Mouse (Mus musculus): ENCODE results near the gene G430095P16Rik.
A peak's percentile ranks its signal among the peaks of the same experiment; 100 is the strongest.

Gene G430095P16Rik

DNA sequence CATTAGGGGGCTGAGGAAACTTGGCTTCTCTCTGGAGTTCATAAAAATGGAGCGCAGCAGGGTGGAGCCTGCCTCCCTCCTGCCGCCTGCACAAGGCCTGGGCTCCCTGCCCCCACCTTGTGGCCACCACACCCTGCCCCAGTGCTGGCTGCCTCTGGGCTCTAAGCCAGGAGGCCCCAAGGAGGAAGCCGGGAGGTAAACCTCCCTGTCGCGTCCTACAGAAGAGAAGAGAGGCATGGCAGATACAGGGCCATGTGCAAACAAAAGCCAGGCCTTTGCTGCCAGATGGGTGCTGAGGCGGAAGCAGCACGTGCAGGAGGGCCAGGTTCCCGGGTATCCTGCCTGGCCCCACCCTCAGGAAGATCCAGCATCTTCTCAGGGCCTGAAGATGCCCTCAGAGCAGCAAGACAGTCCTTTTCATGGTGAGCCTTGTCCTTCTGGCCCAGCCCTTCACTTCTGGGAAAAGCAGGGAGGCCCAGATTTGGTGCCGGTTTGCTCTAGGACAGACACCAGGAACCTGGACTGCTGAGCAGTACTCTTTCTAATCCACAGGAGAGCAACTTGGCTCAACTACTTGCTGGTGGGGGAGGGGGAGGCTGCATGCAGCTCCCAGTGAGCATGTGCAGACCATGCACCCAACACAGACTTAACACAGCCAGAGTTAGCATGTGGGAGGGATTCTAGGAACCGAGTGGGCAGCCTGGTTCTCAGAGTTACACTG, at the start of gene G430095P16Rik:
G430095P16Rik (plus strand) TSS at position 158 of the 721 bp plus-strand sequence.
- peak; percentile 86 for DNase-seq (ENCODE audit: low read depth)

DNA sequence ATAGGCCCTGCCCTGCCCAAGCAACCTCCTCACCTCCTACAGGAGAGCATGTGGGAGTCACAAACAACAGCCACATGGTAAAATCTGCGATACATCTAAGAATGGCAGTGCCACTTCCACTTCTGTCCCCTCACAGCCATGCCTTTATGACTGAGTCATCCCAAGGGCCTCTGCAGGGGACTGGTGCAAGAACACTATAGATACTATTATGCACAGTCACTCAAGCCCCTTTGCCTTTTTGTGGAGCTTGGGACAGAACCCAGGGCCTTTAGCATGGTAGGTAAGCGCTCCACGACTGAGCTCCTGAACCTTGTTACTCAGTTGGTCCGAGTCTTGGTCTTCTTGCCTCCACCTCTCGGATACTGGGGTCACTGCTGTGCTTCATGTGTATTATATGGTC, 45.5 kb upstream of the G430095P16Rik start:
- DNase-seq (ENCODE audit: low read depth) = no peak

DNA sequence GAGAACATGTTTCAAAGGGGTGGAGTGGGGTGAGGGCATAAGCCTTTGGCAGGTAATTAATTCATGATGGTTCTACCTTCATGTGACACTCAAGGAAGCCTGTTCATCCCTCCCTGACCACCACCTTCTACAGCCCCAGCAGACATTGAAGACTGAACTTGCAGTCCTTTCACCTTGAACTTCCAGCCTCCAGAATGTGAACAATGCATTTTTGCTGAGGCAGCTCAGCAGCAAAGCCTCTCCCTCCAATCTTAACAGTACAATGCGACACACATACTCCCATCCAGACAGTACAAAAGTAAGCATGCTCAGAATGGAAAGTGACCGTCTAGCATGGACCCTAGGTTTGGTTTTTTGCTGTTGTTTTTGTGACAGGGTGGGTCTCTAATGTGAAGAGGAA, 41.3 kb upstream of the G430095P16Rik start:
- DNase-seq (ENCODE audit: low read depth) = no peak

DNA sequence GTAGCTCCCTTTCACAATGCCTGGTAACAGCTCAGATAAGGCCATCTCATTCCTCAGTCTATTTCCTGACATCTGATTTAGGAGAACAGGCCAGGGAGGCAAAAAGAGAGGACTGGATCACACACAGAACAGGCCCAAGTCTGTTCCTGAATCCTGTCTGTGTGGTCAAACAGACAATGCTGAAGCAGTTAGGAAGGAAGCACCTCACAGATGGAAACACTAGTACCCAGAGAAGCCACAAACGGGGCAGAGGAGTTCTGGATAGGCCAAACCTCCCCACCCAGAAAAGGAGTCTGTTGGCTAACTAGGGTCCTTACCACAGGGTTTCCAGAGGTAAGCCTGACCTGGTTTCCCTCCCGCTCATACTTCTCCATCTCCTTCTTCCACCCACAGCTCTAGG, 40.5 kb upstream of the G430095P16Rik start:
- DNase-seq (ENCODE audit: low read depth) = no peak

DNA sequence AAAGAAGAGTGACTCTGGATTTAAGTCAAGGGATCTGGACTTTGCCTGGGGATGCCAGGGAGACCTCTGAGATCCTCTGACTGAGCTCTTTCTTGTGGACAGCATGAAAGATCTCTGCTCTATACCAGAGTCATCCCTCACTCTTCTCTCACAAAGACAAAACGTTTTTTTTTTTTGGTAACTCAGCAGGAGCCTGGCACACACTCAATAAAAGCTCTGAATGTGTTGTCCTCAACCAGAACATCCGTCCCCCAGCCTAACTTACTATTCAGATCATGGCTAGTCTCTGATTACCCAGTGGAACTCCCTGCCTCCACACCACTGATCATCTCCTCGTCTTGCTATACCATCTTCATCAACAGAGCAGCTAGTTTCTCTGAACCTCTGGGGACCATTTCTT, 38.3 kb upstream of the G430095P16Rik start:
- no peak for DNase-seq (ENCODE audit: low read depth)

DNA sequence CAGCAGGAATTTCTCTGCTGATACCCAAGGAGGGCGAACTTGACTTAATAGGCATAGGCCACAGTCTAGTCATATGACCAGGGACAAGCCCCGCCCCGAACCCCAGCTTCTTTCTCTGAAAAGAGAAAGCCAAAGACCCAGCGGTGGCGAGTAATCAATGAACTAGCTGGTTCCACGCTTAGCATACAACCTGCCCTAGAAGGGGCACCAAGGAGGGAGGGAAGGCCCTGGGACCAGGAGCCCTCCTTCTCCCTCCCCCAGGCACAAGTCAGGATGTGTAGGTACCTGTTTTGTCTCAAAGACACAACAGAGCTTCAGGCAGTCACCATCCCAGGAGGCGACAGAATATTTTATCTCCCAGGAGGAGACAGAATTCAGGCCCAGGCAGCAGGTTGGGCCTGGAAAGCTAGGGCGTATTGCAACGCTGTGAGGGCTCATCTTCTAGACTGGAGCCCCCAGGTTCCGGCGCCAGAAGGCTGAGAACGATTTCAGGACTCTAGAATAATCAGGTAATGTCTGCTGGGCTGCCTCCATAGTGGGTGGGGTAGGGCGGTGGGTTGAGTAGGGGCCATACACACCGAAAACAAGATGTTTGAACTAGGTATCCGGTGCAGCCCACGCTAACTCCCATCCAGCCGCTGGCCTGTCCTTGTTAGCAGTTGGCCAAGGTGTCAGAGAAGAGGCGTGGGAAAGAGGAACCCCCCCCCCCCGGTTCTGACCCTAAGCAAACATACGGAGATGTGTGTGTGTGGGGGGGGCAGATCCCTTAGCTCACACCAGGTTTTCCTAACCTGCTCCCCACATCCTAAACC, 36.4 kb upstream of the G430095P16Rik start, which contains the start of gene Trmt1:
Trmt1 (plus strand) TSS at position 117 of the 812 bp plus-strand sequence.
- peak; percentile 55 for DNase-seq (ENCODE audit: low read depth)

DNA sequence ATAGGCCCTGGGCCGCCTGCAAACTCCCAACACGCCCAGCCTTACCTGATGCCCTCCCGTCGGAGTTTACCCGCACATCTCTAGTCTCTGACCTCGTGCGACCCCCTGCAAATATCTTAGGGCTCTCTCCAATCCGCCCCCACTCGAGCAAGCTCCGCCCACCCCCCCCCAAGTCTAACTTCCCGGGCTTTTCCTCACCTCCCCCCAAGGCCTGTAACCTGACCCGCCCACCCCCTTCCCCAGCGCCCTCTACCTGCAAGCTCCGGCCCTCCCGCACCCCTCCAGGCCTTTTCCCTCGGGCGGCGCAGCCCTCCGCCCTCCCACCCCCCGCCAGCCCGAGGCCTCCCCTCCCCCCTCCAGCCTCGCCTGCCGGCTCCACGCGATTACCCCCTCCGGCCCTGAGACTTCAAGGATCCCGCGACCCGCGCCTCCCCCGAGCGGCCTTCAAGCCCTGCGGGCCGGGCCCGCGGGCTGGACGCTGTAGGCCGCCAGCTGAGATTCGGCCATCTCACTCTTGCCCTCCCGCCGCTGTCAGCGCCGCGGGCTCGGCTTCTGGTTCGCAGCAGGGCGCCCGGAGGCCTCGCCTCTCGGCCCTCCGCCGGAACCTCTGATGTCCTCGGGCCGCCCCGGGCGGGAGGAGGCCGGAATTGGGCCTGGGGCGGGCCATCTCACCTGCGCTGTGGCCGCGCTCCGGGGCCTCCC, 35.7 kb upstream of the G430095P16Rik start:
- DNase-seq (ENCODE audit: low read depth) = no peak

DNA sequence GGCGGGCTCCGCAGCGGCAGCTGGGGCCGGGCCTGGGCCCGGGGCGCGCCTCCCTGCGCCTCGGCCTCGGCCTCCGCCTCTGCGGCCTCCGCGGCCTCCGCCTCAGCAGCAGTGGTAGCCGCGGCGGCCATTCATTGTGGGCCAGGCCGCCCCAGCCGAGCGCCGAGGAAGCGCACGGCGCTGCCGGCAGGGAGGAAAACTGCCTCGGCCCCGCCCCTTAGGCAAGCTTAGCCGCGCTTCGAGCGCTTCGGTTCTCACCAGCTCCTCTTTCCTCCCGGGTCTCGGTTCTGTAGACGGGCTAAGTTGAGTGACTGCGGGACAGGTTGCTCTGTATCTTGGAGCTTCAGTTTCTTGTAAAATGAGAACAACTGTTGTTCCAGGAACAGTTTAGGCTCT, 35.1 kb upstream of the G430095P16Rik start, which contains the start of gene Nacc1:
Nacc1 (minus strand) TSS at position 158 of the 396 bp plus-strand sequence.
- peak; percentile 89 for DNase-seq (ENCODE audit: low read depth)

DNA sequence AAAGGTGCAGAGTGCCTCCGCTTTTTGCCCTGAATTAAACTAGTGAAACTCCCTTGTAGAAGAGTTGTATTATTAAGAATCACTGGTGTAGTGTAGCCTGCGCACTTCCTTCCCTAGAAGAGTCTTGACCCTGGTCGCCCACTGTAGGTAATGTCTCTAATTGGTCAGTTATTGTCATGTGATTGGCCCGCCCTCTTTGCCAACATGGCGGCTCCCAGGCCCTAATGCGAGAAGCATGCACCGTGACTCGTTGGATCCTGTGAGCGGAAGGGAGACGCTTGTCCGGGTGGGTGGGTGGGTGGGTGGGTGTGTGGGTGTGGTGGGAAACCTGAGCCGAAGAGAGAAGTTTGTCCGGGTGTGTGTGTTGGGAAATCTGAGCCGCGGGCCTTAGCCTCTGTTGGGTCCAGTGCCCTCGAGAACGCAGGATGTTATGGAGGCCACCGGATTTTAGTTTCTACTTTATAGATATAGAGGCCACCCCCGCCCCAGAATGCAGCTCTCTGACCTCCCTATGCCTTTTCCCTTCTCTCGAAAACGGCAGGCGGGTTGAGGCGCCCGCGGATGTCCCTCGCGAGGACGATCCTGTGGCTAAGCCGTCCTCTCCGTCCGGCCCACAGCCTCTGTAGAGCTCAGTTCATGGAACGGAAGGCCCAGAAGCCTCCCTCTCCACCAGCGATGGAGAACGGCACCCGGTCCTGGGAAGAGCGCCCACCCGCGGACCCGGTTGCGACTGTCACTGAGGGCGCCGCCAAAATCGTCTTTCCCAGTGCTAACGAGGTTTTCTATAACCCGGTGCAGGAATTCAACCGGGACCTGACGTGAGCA, 33.5 kb upstream of the G430095P16Rik start:
- peak; percentile 90 for DNase-seq (ENCODE audit: low read depth)

DNA sequence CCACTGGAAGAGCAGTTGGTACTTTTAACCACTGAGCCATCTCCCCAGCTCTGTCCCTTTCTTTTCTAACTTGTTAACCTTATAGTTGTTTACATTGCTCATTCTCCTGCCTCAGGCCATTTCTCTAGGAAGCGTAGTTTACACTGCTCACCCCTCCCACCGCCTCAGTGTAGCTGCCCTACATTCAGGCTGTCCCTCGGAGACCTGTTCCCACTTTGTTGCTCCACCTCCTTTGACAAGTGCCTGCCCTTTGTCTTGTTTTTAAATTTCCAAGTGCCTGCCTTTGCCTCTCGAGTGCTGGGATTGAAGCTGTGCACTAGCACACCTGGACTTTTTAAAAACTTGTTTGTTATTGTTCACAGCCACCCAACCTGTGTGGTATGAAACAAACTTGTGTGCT, 29.5 kb upstream of the G430095P16Rik start:
- no peak for DNase-seq (ENCODE audit: low read depth)

DNA sequence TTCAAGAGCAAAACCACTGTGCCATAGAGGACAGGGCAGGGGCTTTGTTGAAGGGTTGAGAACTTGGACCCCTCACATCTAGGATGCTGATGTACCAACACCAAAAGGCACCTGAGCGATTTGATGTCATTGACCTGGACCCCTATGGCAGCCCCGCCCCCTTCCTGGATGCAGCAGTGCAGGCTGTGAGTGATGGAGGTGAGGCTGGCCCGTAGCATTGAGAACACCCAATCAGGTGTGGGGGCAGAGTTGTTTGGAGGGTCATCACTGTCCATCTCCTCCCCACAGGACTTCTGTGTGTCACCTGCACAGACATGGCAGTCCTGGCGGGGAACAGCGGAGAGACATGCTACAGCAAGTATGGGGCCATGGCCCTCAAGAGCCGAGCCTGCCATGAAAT, 27.7 kb upstream of the G430095P16Rik start:
- no peak for DNase-seq (ENCODE audit: low read depth)

DNA sequence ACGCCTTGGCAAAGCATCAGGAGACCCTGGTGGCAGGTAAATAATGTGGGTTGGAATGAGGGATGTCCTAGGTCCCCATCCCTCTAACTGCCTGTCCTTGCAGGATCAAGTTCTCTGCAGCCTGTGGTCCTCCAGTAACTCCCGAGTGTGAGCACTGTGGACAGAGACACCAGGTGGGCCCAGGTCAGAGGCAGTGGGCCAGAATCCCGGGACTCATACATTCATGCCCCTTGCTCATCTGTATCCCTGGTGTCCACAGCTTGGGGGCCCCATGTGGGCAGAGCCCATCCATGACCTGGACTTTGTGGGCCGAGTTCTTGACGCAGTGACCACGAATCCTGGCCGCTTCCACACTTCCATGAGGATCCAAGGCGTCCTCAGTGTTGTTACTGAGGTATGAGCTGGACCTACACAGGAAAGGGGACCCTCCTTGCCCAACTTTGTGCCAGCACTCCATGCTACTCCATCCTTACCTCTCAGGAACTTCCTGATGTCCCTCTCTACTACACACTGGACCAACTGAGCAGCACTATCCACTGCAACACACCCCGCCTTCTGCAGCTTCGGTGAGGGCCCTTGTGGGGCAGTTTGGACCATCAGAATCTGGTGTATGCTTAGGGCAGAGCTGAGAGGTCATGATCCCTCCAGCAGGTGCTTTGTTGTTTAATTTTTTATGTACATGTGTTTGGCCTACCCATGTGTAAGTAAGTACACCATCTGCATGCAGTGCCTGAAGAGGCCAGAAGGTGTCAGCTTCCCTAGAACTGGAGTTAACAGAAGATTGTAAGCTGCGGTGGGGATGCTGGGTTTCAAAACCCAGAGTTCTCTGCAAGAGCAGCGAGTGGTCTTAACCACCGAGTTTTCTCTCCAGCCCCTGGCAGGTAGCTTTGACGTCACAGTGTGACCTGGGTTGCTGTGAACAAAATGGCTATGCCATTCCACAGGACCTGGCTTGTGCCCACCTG, 25.4 kb upstream of the G430095P16Rik start:
- DNase-seq (ENCODE audit: low read depth) = peak; percentile 53

DNA sequence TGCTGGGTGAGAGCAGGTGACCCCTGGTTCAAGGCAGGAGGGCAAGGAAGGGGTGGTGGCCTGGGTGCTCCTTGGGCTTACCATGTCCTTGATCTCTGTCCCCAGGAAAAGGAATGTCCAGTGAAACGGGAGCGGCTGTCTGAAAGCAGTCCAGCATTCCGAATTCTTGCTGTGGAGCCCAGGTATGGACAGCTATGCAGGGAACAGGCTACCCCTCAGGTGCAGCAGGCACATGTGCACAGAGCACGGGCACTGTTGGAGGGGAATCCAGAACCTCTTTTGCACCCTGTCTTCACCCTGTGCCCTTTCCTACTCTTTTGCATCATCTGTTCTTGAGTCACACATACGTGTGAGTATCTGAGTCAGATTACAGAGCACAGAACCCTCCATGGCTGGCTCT, 24.5 kb upstream of the G430095P16Rik start:
- no peak for DNase-seq (ENCODE audit: low read depth)

DNA sequence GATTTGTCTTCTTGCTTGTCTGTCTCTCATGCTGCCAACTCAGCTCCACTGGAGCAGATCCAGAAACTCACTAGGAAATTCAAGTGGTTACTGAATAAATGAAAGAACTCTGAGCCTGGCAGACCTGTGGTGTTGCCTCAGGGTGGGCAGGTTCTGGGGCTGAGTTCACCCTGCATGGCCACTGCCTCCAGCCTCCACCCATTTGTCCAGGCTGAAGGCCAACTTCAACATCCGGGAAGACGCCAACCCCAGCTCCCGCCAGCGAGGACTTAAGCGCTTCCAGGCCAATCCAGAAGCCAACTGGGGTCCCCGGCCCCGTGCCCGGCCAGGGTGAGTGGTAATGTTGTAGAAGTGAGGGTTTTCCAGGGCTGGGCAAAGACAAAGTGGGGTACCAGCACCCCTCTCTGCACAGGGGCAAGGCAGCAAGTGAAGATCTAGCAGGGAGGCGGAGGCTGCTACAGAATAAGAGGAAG, 23.8 kb upstream of the G430095P16Rik start:
- no peak for DNase-seq (ENCODE audit: low read depth)

DNA sequence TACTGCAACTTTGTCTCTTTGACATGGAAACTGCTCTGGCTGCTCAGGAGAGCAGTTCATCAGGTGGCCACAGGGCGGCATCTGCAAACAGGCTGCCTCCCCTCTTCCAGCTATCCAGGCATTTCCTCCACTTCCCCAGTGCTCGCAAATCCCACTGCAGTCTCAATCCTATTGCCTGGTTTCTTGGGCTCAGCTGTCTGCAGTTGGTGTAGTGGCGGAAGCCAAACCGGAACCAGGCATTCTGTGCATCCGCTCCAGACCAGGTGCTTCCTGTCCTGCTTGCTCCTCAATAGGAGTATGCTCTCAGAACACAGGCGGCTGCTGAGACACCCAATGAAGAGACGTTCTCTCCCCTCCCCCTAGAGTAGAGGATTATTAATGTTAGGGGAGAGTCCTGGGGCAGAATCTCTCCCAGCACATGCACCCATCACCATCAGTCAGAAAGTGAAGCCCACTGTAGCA, 22.9 kb upstream of the G430095P16Rik start:
- peak; percentile 61 for DNase-seq (ENCODE audit: low read depth)

DNA sequence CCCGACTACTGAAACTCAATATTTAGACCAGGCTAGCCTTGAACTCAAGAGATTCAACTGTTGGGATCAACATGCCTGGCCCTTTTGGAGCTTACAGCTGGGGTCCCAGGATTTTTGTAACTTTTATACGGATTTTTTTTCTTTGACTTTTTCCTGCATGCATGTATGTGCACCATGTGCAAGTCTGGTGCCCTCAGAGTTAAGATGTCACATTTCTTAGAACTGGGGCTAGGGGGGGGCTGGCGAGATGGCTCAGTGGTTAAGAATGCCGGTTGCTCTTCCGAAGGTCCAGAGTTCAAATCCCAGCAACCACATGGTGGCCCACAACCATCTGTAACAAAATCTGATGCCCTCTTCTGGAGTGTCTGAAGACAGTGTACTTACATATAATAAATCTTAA, 22.3 kb upstream of the G430095P16Rik start:
- no peak for DNase-seq (ENCODE audit: low read depth)

DNA sequence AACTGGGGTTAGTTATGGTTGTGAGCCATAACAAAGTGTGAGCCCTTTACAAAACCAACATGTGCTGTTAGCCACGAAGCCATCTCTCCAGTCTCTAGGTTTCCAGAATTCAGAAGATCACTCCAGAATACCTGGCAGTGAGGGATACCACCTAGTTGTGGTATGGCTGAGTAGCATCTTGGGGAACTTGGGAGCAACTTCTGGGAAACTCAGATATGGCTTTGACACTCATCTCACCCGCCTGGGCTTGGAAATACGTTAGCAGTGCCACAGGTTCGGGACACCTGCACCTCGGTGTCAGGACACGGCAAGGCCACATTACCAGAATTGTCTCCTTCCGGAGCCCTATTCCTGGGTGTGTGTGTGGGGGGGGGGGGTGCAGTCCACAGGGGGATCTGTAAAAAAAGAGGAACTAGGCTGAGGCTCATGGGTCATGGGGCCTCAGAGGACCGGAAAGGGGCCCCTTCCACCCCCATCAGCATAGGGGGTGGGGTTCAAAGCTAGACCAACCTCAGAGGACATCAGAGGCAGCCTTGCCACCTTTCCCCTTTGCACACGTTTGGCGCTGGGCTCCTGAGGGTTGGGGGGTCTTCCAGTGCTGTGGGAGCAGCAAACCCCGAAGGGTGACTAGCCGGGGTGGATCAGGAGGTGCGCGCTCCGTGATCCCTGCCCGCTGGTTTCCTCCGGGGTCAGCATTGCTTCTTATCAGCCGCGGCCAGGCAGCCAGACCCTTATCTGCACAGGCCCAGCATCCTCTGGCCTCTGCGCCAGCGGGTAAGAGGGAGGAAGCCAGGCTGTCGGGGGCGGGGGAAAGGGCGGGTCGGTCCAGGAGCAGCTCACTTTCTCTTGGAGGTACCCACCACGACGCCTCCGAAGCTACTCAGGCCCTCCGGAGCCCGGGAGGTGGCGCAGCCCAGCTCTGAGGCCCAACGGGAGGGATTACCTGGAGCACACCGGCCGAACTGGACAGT, 21.6 kb upstream of the G430095P16Rik start, which contains the start of gene Lyl1:
Lyl1 (plus strand) TSS at position 517 of the 971 bp plus-strand sequence.
- peak; percentile 50 for DNase-seq (ENCODE audit: low read depth)

DNA sequence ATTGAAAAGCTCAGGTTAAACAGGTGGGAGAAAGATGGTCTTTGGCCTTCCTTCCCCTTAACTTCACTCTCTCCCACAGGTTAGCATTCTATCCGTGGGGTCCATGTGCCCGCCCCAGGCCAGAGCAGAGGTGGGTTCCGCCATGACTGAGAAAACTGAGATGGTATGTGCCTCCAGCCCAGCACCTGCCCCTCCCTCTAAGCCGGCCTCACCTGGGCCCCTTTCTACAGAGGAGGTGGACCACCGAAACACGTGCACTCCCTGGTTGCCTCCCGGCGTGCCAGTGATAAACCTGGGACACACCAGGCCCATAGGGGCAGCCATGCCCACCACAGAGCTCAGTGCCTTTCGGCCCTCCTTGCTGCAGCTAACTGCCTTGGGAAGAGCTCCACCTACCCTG, 20.2 kb upstream of the G430095P16Rik start:
- no peak for DNase-seq (ENCODE audit: low read depth)

DNA sequence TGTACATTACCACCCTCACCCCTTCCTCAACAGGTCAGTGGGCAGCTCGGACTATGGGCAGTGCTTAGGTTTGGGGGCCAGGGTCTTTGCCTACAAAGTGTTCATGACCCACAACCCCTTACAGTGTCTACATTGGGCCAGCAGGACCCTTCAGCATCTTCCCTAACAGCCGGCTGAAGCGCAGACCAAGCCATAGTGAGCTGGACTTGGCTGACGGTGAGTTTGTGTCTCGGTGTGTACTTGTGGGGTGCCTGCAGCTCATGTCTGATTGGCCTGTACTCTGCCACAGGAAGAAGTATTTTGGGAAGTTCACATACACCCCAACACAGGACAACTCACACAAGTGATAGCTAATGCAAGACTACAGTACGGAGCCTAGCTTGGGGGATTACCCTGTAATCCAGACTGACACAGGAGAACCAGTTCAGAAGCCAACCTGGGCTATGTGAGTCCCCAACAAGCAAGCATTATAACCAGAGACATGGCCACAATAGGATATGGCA, 19.8 kb upstream of the G430095P16Rik start:
- no peak for DNase-seq (ENCODE audit: low read depth)

Data from naive thymus-derived CD4-positive, alpha-beta T cell, adult 2 months (primary cell).